Mouse (Mus musculus) adrenal gland, postnatal 10 days (tissue): ENCODE measurements at regions not wholly inside any gene's neighbourhood (a gene's known extent, or its start where the extent isn't known, plus 50 kb on each side); places are given as distances from the start of the nearest gene placed in this dataset.

Source experiments
- DNase-seq: peaks from one replicate; pipeline ENCODE4 v3.0.0; 2021; ENCODE audit warnings: mixed read lengths

GRCm38 (mm10) chr13:6260321-6260865 is 287.6 kb upstream of the Pitrm1 start:
- DNase-seq, result no peak

GRCm38 (mm10) chr13:6261458-6261857 is 286.5 kb upstream of the Pitrm1 start:
- DNase-seq, result no peak

DNA sequence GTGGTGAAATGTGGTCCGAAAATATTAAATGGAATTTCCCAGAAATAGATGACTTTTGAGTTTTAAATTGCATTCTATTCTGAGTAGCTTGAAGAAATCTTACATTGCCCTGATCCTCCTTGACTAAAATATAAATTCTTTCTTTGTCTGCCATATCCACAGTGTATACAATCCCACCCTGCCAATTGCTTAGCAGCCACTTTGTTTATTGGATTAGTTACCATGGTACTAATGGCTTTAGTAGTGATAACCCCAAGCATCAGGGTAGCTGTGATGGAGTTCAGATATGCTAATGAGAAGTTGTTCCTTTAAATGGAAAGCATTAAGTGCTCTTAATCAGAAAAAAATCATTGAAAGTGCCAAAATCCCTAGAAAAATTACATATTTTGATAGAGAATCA is 277.4 kb upstream of the Pitrm1 start:
- DNase-seq, result no peak

GRCm38 (mm10) chr13:6272932-6273331 is 275.0 kb upstream of the Pitrm1 start:
- no peak for DNase-seq

GRCm38 (mm10) chr13:6280073-6280472 is 267.9 kb upstream of the Pitrm1 start:
- DNase-seq, result no peak

- no peak for DNase-seq
Measured at GRCm38 (mm10) chr13:6288109-6288508, 259.8 kb upstream of the Pitrm1 start.

DNA sequence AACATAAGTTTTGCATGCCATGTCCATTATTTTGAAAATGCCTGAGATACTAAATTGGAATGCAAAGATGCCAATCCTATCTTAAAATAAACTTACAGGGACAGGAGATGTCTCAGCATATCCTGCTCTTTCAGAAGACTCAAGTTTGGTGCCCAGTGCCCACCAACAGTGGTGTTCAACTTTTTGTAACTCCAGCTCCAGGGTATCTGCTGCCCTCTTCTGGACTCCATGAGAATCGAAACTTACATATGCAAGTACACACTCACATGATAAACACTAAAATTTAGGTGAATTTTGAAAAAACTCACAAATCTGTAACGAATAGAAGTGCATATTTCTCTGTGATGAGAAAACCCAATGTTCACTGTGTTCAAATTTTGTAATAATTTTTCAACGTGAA is 255.9 kb upstream of the Pitrm1 start:
- DNase-seq, result no peak

GRCm38 (mm10) chr13:6305718-6306117 is 242.2 kb upstream of the Pitrm1 start:
- no peak for DNase-seq

GRCm38 (mm10) chr13:6306616-6306988 is 241.3 kb upstream of the Pitrm1 start:
- DNase-seq, result no peak

- DNase-seq, result no peak
Measured at GRCm38 (mm10) chr13:6306989-6307917, 240.7 kb upstream of the Pitrm1 start.

DNA sequence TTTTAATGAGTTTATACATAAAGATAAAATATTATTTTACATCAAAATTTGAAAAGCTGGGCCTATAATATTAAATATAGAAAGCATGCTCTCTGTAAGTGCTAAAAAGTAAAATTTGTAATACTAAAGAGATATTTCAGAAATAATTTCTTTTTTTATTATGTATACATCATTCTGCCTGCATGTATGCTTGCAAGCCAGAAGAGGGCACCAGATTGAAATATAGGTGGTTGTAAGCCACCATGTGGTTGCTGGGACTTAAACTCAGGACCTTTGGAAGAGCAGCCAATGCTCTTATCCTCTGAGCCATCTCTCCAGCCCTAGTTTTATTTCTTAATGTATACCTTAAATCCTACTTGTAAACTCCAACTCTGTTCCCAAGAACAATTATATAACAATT is 231.7 kb upstream of the Pitrm1 start:
- DNase-seq, result no peak

DNA sequence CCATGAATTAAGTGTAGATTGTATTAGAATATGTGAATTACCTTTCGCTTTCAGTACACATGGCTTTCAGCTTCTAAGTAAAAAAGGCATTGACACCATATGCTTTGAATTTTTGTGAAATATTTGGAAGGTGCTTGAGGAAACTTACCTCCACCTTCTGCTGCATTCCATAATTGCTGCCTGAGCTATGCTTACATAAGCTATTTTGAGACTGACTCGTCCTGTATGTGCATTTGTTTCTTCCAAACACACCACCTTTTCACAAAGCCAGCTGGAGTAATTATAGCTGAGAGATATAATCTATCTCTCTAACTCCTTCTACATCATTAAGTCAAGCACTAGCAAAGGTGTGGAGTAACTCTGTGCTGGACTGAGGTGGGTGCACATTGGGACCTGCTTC is 224.0 kb upstream of the Pitrm1 start:
- DNase-seq, result no peak

- no peak for DNase-seq
Measured at GRCm38 (mm10) chr13:6330320-6330950, 217.5 kb upstream of the Pitrm1 start.

GRCm38 (mm10) chr13:6340157-6340556 is 207.8 kb upstream of the Pitrm1 start:
- no peak for DNase-seq

GRCm38 (mm10) chr13:6341102-6341737 is 206.7 kb upstream of the Pitrm1 start:
- no peak for DNase-seq

GRCm38 (mm10) chr13:6365169-6365568 is 182.8 kb upstream of the Pitrm1 start:
- DNase-seq, result peak; percentile 4

DNA sequence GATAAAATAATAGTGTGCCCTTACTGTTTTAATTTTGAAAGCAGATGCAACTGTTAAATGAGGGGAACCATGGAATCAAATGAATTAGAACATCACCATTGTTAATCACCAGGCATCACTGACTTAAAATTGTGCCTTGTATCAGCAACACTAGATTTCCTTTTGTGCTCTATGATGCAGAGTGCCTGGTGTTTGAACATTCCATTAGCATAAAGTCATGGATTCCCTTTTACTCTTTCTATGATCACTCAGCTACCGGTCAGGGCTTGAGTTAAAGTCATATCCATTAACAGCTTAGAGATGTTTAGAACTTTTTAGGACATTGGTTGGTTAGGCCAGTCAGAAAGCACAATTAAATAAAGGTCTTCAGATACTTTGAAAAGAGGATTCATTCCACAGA is 180.3 kb upstream of the Pitrm1 start:
- DNase-seq, result no peak

- no peak for DNase-seq
Measured at GRCm38 (mm10) chr13:6374570-6375173, 173.3 kb upstream of the Pitrm1 start.

GRCm38 (mm10) chr13:6377919-6378318 is 170.0 kb upstream of the Pitrm1 start:
- no peak for DNase-seq

GRCm38 (mm10) chr13:6395562-6396223 is 152.3 kb upstream of the Pitrm1 start:
- no peak for DNase-seq

GRCm38 (mm10) chr13:6397648-6398047 is 150.3 kb upstream of the Pitrm1 start:
- DNase-seq, result no peak

DNA sequence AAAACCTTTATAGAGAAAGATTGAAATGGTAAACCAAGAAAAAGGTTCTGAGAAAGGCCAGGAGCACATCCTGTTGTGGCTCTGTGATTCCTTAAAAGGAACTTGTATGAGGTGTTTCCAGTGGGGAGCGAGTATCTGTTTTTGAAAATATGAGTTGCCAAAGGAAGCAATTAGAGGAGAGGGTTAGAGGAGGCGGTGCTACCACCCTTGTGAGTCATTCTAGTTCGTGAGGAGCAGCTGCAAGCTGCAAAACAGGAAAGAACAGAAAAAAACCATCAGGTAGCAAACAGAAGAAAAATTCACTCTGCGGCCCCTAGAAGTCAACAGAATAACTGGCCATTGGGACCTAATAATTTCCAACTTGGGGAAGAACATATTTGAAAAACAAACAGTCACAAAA is 116.1 kb upstream of the Pitrm1 start:
- DNase-seq, result no peak
